Mouse (Mus musculus) bone marrow, adult 2 months (tissue): Measurements from ENCODE around the gene Rspry1. TPM values are rescaled to one million over a fixed set of nuclear protein-coding genes. Genes with fewer than 3 reads are reported as not detected.

Source experiments
- H3K27ac ChIP-seq: fragments of 200-500 bp; 2 replicates; pipeline ENCODE4 v1.5.1; 2012; ENCODE audit warnings: low read depth, mild to moderate bottlenecking, control low read depth, inconsistent platforms, low read length; ENCODE audit not compliant: control insufficient read depth, poor library complexity, insufficient read depth
- H3K4me1 ChIP-seq: fragments of 200-500 bp; 2 replicates; pipeline ENCODE4 v1.6.1; 2011; ENCODE audit warnings: low read length; ENCODE audit not compliant: control insufficient read depth, insufficient read depth
- H3K4me3 ChIP-seq: fragments of 200-500 bp; replicated peaks from 2 replicates; pipeline ENCODE3; 2011; ENCODE audit warnings: mild to moderate bottlenecking, low read depth, low read length, control low read depth; ENCODE audit not compliant: control insufficient read depth
- CTCF ChIP-seq: fragments of 200-500 bp; IDR thresholded peaks from 2 replicates; pipeline ENCODE4 v1.5.1; 2011; ENCODE audit warnings: low read length, control low read depth; ENCODE audit not compliant: control insufficient read depth, insufficient read depth
- POLR2A ChIP-seq: fragments of 200-500 bp; IDR thresholded peaks from 2 replicates; pipeline ENCODE4 v1.6.1; 2011; ENCODE audit warnings: low read depth, mild to moderate bottlenecking, control low read depth, low read length, borderline replicate concordance; ENCODE audit not compliant: control insufficient read depth
- WGBS: fragments of 180-500 bp; shearing (Covaris S2); methylation state at CpG from one replicate; pipeline ENCODE4 v1.1.7; 2018; 5-methylcytosine and 5-hydroxymethylcytosine counted together
- polyA plus RNA-seq: library from polyadenylated mRNA; stranded (reverse); fragments of >200 nt; gene quantifications from 2 replicates; pipeline ENCODE4 v1.2.4, GENCODE M21; 2011; ENCODE audit warnings: low replicate concordance; ENCODE audit not compliant: missing spikeins, insufficient read depth, insufficient read length

Gene Rspry1
- polyA plus RNA-seq, 1 experiment: 9.5 TPM

GRCm38 (mm10) chr8:94591691-94592090, 10.0 kb upstream of the Rspry1 start:
- WGBS: 88% methylated on average over 4 of the region's 4 CpGs
- TF ChIP-seq POLR2A: no peak
- TF ChIP-seq CTCF: no peak
- no peak overlapping the region for H3K4me3 ChIP-seq
- H3K4me1 ChIP-seq: peaks cover 1% of the 10 kb centered on the region; the same call in 1 of the 2 replicates
- H3K27ac ChIP-seq: no peak overlapping the region

- TF ChIP-seq POLR2A: no peak
- 10% methylated on average over 1 of the region's 1 CpGs for WGBS
- H3K4me1 ChIP-seq: peaks cover 1% of the 10 kb centered on the region; the same call in 1 of the 2 replicates
- H3K4me3 ChIP-seq: no peak overlapping the region
- no peak overlapping the region for H3K27ac ChIP-seq
These were observed 7.5 kb upstream of the Rspry1 start for GRCm38 (mm10) chr8:94594211-94594610.

DNA sequence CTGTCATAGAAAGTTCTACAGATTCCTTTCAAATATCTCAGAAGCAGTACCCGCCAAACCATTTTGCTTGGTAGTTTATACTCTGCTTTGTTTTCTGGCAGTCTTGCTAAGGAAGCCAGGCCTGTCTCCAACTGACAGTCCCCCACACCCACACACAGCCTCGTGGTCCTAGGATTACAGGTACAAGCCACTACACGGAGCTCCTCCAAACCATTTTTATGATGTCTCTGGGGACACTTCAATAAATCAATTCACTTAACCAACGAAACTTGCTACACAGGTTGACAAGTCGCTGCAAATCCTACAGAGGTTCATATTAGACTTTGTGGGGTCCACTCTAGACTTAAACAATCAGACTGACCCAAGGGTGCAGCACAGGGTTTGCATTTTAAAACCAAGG, 1.3 kb upstream of the Rspry1 start:
- Histone ChIP-seq H3K4me1 (peaks cover 2% of the 10 kb centered on the region), H3K27ac (no peak overlapping the region), H3K4me3 (peak overlapping the region; percentile 88)
- TF ChIP-seq CTCF (no peak), POLR2A (no peak)
- 14% methylated on average over 5 of the region's 5 CpGs for WGBS

- peak overlapping the region; percentile 77 for H3K27ac ChIP-seq
- H3K4me3 ChIP-seq: peak overlapping the region; percentile 88
- TF ChIP-seq CTCF (no peak), POLR2A (no peak)
- peaks cover 2% of the 10 kb centered on the region for H3K4me1 ChIP-seq
- WGBS: under 1% methylated on average over 51 of the region's 51 CpGs
These were observed 617 bp upstream of the Rspry1 start for GRCm38 (mm10) chr8:94601034-94601606.

- H3K4me1 ChIP-seq: peaks cover 2% of the 10 kb centered on the region
- WGBS: under 1% methylated on average over 31 of the region's 31 CpGs
- H3K4me3 ChIP-seq: peak overlapping the region; percentile 99
- TF ChIP-seq CTCF (no peak), POLR2A (no peak)
- H3K27ac ChIP-seq: peak overlapping the region; percentile 85
These were observed 864 bp downstream of the Rspry1 start for GRCm38 (mm10) chr8:94602471-94603131.

DNA sequence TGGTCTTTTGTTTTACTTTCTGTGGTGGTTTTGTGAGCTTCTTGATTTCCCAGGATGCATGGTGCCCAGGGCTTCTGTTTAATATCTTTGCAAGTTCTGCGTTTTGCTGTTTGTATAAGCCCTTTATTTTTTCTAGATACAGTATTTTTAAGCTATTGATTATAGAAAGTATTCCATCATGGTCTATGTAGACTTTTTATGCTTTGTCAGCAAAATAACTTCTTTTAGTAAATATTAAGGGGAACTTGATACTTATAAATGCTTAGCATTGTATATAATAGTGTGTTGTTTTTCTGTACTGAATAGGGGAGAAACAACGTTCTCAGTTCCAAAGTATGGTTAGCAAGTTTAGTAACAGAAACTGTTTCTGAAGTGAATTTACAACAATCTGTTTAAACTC, 2.3 kb downstream of the Rspry1 start:
- TF ChIP-seq POLR2A: no peak
- TF ChIP-seq CTCF: no peak
- H3K4me3 ChIP-seq: no peak overlapping the region
- WGBS: 81% methylated on average over 2 of the region's 2 CpGs
- peaks cover 2% of the 10 kb centered on the region for H3K4me1 ChIP-seq
- no peak overlapping the region for H3K27ac ChIP-seq

DNA sequence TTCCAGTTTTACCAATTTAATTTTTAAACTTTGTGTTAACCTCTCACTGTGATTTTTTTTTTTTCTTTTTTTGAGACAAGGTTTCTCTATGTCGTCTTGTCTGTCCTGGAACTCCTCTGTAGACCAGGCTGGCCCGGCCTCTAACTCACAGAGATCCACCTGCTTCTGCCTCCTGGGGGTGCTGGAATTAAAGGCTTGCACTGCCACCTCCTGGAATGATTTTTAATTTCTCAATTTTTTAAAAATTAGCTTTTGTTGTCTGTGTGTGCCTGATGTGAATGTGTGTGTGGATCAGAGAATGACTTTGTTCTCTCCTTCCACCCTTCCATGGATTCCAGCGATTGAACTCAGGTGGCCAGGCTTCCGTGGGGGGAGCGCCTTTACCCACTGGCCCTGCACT, 5.3 kb downstream of the Rspry1 start:
- no peak overlapping the region for H3K4me3 ChIP-seq
- TF ChIP-seq POLR2A (no peak), CTCF (0 out of 2 replicates have a peak, but pooled peaks have one; percentile 19)
- 89% methylated on average over 5 of the region's 5 CpGs for WGBS
- H3K4me1 ChIP-seq: no peaks in the 10 kb centered on the region
- no peak overlapping the region for H3K27ac ChIP-seq

GRCm38 (mm10) chr8:94624885-94625284, 23.1 kb downstream of the Rspry1 start:
- Histone ChIP-seq H3K4me3 (no peak overlapping the region), H3K4me1 (no peaks in the 10 kb centered on the region), H3K27ac (no peak overlapping the region)
- 66% methylated on average over 1 of the region's 1 CpGs for WGBS
- TF ChIP-seq POLR2A: no peak
- no peak for TF ChIP-seq CTCF

DNA sequence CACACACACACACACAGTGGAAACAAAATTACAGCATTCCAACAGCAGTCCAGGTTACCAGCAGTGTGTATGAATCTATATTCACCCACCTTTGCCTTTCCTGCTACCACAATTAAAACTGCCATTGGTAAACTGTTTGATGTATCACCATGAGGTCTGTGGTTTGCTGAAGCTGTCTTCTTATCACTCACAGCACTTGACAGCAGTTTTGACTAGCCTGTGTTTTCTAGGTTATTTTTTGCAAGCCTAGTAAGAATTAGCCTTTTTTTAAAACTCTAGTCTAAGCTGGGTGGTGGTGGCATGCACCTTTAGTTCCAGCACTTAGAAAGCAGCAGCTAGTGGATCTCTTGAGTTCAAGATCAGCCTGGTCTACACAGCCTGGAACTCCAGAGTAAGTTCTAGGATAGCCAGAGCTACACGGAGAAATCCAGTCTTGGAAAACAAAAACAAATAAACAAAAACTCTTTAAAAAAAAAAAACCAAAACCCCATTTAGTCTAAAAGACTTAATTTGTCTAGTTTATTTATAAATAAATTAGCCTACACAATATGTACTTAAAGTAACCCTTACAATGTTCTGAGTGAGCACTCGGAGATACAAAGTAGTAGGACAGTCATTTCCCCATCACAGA, 31.9 kb downstream of the Rspry1 start:
- H3K27ac ChIP-seq: no peak overlapping the region
- H3K4me1 ChIP-seq: no peaks in the 10 kb centered on the region
- 17% methylated on average over 2 of the region's 2 CpGs for WGBS
- no peak overlapping the region for H3K4me3 ChIP-seq
- TF ChIP-seq CTCF (no peak), POLR2A (no peak)
